Mouse (Mus musculus) lung, postnatal 10 days (tissue): Measurements from ENCODE around the gene Il16.

Source experiments
- DNase-seq: peaks from one replicate; pipeline ENCODE4 v3.0.0; 2021

Il16 gene

DNA sequence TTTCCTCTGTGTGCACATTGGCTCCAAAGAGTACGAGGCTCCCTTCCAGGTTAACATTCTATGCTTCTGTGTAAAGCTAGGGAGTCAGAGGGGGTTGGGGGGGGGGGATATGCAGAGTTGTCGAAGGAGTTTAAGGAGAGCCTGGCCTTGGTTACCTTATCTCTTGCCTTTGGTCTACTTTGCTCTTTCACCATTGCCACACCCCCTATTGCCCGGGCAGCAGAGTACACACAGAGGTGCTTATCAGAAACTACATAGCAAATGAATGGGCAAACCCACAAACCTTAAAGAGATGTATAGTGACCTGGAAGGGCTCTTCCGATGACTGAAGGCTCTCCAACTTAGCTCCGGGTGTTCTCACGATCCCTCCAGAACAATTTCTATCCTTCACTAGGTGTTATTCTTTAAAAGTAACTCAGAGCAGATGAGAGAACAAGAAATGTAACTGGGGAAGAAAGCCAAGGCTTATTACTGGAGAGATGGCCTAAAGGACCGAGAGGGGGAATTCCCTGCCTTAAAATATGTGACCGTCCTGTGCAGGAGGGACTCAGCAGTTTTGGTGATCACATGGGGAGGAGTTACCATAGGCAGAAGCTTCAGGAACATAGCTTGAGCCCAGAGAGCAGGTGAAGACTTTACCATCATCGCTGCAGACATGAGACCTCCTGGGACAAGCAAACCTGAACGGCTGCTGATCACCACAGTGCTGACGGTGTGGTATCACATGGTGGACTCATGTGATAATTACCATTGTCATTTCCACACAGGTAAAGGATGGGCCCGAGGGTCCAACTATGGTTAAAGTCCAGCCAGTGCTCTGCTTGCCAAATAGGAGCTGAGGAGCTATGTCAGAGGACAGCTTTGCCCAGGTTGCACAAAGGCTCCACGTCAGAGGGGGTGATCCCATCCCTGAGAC is 146.3 kb downstream of the Il16 start:
- no peak for DNase-seq

DNA sequence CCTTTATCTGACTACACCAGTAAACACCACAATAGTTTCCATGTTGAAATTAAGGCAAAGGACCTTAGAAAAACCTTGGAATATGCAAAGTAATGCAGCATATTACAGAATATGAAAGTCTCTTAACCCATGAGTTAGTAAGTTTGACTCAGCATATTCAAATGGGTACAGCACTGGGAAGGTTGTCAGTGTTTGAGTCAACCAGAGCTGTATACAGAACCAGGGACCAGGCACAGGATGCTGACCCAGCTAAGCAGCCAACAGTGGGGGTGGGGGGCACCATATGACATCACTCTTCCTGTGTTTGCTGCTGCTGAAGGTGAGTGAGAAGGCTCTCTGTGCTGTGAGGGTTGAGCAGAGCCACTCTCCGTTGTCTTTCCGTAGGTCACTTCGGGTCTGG is 148.5 kb downstream of the Il16 start:
- no peak for DNase-seq

DNA sequence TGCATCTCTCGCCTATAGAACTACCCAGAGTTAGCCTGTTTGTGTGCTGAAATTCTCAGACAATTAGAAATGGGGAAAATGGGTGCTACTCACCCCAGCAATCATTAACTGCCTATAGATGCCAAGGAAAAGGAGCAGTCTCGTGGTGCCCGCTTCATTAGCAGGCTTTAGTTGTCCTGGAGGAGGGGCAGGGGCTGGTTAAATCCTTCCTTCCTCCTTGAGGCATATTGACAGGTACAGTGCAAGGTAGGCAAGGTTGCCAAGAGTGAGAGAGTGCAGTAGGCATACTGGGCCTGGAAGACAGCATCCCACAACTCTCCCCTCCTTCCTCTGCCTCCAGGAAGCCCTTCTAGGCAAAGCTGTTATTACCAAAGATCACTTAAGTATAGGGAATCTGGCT is 151.5 kb downstream of the Il16 start:
- DNase-seq: no peak
